Mouse (Mus musculus) myocyte (in vitro differentiated cells): ENCODE results near the gene Mta3.

Experiments used
- POLR2A ChIP-seq: IDR thresholded peaks from one replicate; pipeline ENCODE4 v1.6.1; 2011; ENCODE audit warnings: low read depth, mild to moderate bottlenecking, control low read depth, moderate library complexity; ENCODE audit not compliant: insufficient read length
- TCF12 ChIP-seq: IDR thresholded peaks from one replicate; pipeline ENCODE4 v1.6.1; 2011; ENCODE audit warnings: mild to moderate bottlenecking, control low read depth; ENCODE audit not compliant: poor library complexity, insufficient read depth, severe bottlenecking

DNA sequence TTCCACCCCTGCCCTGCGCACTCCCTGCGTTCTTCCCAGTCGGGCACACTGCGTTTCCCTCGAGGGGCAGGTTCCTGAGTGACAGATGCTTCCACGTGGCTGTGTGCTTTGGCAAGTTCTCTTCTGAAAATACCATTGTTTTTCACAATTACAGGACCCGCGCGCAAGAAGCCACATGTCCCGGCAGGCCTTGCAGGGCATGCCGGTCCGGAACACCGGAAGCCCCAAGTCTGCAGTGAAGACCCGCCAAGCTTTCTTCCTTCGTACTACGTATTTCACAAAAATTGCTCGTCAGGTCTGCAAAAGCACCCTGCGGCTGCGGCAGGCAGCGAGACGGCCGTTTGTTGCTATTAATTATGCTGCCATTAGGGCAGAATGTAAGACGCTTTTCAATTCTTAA, 86.4 kb downstream of the Mta3 start:
- TF ChIP-seq POLR2A (no peak), TCF12 (no peak)
